Mouse (Mus musculus) brain, adult 2 months (tissue): ENCODE measurements around the gene Dnttip2.

Experiments
- DNase-seq: peaks from one replicate; pipeline ENCODE4 v3.0.0; 2011; ENCODE audit warnings: low read depth, low spot score

Dnttip2 gene

GRCm38 (mm10) chr3:122324528-122324927, 50.3 kb downstream of the Dnttip2 start:
- DNase-seq: no peak

GRCm38 (mm10) chr3:122330484-122330883, 56.3 kb downstream of the Dnttip2 start:
- peak; percentile 32 for DNase-seq

- peak; percentile 29 for DNase-seq
Measured at GRCm38 (mm10) chr3:122333493-122333892, 59.3 kb downstream of the Dnttip2 start.

GRCm38 (mm10) chr3:122333902-122334301, 59.7 kb downstream of the Dnttip2 start:
- peak; percentile 31 for DNase-seq

- no peak for DNase-seq
Measured at GRCm38 (mm10) chr3:122334375-122334774, 60.2 kb downstream of the Dnttip2 start.
